Mouse (Mus musculus): ENCODE data around the gene Prss54. TPM values are rescaled to one million over a fixed set of nuclear protein-coding genes. Genes with fewer than 3 reads are reported as not detected.

The Prss54 gene
- polyA plus RNA-seq, 1 experiment from 2014 or later, result not detected

GRCm38 (mm10) chr8:95516928-95517327, 59.2 kb downstream of the Prss54 start:
- DNase-seq (ENCODE audit: low spot score), result no peak
- Histone ChIP-seq H3K4me2 (replicated peaks; ENCODE audit: low read depth) (no peak overlapping the region), H3K27me3 (ENCODE audit: control insufficient read depth, insufficient read depth, low read length) (no peaks in the 10 kb centered on the region), H3K4me1 (replicated peaks; ENCODE audit: control insufficient read depth, insufficient read depth) (no peaks in the 10 kb centered on the region), H3K9ac (ENCODE audit: low read length) (no peak overlapping the region), H3K4me3 (ENCODE audit: low read depth, low read length) (no peak overlapping the region), H3K36me3 (ENCODE audit: control insufficient read depth, insufficient read depth, low read length) (no peaks in the 10 kb centered on the region), H3K27ac (replicated peaks) (no peak overlapping the region), H3K9me3 (ENCODE audit: control insufficient read depth, low read length) (no peaks in the 10 kb centered on the region)
- 80% methylated on average over 6 of the region's 6 CpGs for WGBS
- ATAC-seq (ENCODE audit: low FRiP score, low TSS enrichment), result no peak
- TF ChIP-seq CTCF (IDR thresholded peaks at IDR 0.05; ENCODE audit: low read depth) (no peak), EP300 (optimal IDR thresholded peaks at IDR 0.05) (no peak)

- Histone ChIP-seq H3K9ac (ENCODE audit: low read length) (no peak overlapping the region), H3K4me3 (ENCODE audit: low read depth, low read length) (no peak overlapping the region), H3K27ac (replicated peaks) (peak overlapping the region; percentile 58), H3K4me2 (replicated peaks; ENCODE audit: low read depth) (no peak overlapping the region), H3K9me3 (ENCODE audit: control insufficient read depth, low read length) (no peaks in the 10 kb centered on the region), H3K4me1 (replicated peaks; ENCODE audit: control insufficient read depth, insufficient read depth) (no peaks in the 10 kb centered on the region), H3K27me3 (ENCODE audit: control insufficient read depth, insufficient read depth, low read length) (no peaks in the 10 kb centered on the region), H3K36me3 (ENCODE audit: control insufficient read depth, insufficient read depth, low read length) (no peaks in the 10 kb centered on the region)
- WGBS, result 43% methylated on average over 4 of the region's 4 CpGs
- DNase-seq (ENCODE audit: low spot score) (peak; percentile 66), ATAC-seq (ENCODE audit: low FRiP score, low TSS enrichment) (peak; percentile 97)
- TF ChIP-seq CTCF (IDR thresholded peaks at IDR 0.05; ENCODE audit: low read depth), result no peak
- no peak for TF ChIP-seq EP300 (optimal IDR thresholded peaks at IDR 0.05)
These were observed 62.9 kb downstream of the Prss54 start for GRCm38 (mm10) chr8:95513219-95513618.

GRCm38 (mm10) chr8:95512257-95512656, 63.9 kb downstream of the Prss54 start:
- Histone ChIP-seq H3K9me3 (ENCODE audit: control insufficient read depth, low read length) (no peaks in the 10 kb centered on the region), H3K27ac (replicated peaks) (peak overlapping the region; percentile 58; the same call in 1 of the 2 replicates), H3K9ac (ENCODE audit: low read length) (no peak overlapping the region), H3K4me1 (replicated peaks; ENCODE audit: control insufficient read depth, insufficient read depth) (no peaks in the 10 kb centered on the region), H3K4me2 (replicated peaks; ENCODE audit: low read depth) (no peak overlapping the region), H3K4me3 (ENCODE audit: low read depth, low read length) (no peak overlapping the region), H3K36me3 (ENCODE audit: control insufficient read depth, insufficient read depth, low read length) (no peaks in the 10 kb centered on the region), H3K27me3 (ENCODE audit: control insufficient read depth, insufficient read depth, low read length) (no peaks in the 10 kb centered on the region)
- TF ChIP-seq CTCF (IDR thresholded peaks at IDR 0.05; ENCODE audit: low read depth) (no peak), EP300 (optimal IDR thresholded peaks at IDR 0.05) (no peak)
- WGBS, result 48% methylated on average over 4 of the region's 4 CpGs
- ATAC-seq (ENCODE audit: low FRiP score, low TSS enrichment), result no peak
- no peak for DNase-seq (ENCODE audit: low spot score)

Other genes with a start within 250 kb of the Prss54 start
- 2.5 TPM in 2 replicates for gene Zfp319, start 244.4 kb downstream of the Prss54 start, polyA plus RNA-seq (2015; fragmentation: Nextera tagmentation; extraction: Ambion mirVana)
- gene Usb1, start 244.1 kb downstream of the Prss54 start, polyA plus RNA-seq (2015; fragmentation: Nextera tagmentation; extraction: Ambion mirVana), result 21.5 and 24.6 TPM in 2 replicates
- 19.0 and 21.7 TPM in 2 replicates for gene Mmp15, start 224.1 kb downstream of the Prss54 start, polyA plus RNA-seq (2015; fragmentation: Nextera tagmentation; extraction: Ambion mirVana)
- 85.5 and 85.7 TPM in 2 replicates for gene Cfap20, start 141.5 kb downstream of the Prss54 start, polyA plus RNA-seq (2015; fragmentation: Nextera tagmentation; extraction: Ambion mirVana)
- 7.3 and 7.9 TPM in 2 replicates for gene Csnk2a2, start 86.3 kb downstream of the Prss54 start, polyA plus RNA-seq (2015; fragmentation: Nextera tagmentation; extraction: Ambion mirVana)
- gene Ccdc113, start 42.3 kb downstream of the Prss54 start, polyA plus RNA-seq (2015; fragmentation: Nextera tagmentation; extraction: Ambion mirVana), result 0.42 and 0.62 TPM in 2 replicates
- gene Gins3, start 57.1 kb upstream of the Prss54 start, polyA plus RNA-seq (2015; fragmentation: Nextera tagmentation; extraction: Ambion mirVana), result 4.7 and 5.0 TPM in 2 replicates
- 17.1 and 17.9 TPM in 2 replicates for gene Ndrg4, start 100.6 kb upstream of the Prss54 start, polyA plus RNA-seq (2015; fragmentation: Nextera tagmentation; extraction: Ambion mirVana)
- gene Setd6, start 139.5 kb upstream of the Prss54 start, polyA plus RNA-seq (2015; fragmentation: Nextera tagmentation; extraction: Ambion mirVana), result 19.9 and 23.7 TPM in 2 replicates
- 17.4 and 18.0 TPM in 2 replicates for gene Cnot1, start 231.1 kb upstream of the Prss54 start, polyA plus RNA-seq (2015; fragmentation: Nextera tagmentation; extraction: Ambion mirVana)
- gene Sap18b, start 249.0 kb upstream of the Prss54 start, polyA plus RNA-seq (2015; fragmentation: Nextera tagmentation; extraction: Ambion mirVana), result 308 and 333 TPM in 2 replicates

Measured in stomach, postnatal 0 days (tissue).